Mouse (Mus musculus) small intestine, adult 2 months (tissue): Measurements from ENCODE around the gene Wfdc15b.

Experiments
- CTCF ChIP-seq: fragments of 200-500 bp; IDR thresholded peaks from 2 replicates; pipeline ENCODE4 v1.5.1; 2012; ENCODE audit warnings: low read depth, mild to moderate bottlenecking, control low read depth, inconsistent platforms, low read length, moderate library complexity, mixed read lengths; ENCODE audit not compliant: insufficient replicate concordance, insufficient read length; ENCODE audit errors: extremely low read depth
- POLR2A ChIP-seq: fragments of 200-500 bp; IDR thresholded peaks from 2 replicates; pipeline ENCODE4 v1.6.1; 2012; ENCODE audit warnings: low read depth, mild to moderate bottlenecking, control low read depth, inconsistent platforms, low read length, moderate library complexity

DNA sequence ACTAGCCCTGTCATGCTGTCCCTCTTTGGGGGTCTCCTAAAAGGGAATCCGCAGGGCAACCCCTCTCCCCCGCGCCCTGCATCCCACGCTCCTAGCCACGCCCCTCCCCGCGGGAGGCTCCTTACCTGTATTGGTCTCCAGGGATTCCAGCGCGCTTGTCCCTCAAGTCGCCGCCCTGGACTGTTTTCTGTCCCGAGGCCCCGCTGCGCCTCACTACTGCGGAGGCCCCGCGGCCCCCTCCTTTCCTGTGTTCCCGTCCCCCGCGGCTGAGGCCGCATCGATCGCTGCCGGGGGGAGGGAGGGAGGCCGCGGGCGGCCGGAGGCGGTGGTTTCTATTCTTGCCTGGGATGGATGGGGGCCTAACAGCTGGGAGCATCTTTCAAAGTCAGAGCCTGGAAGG is 50.6 kb downstream of the Wfdc15b start, which contains the start of gene Kcns1:
- TF ChIP-seq POLR2A (no peak), CTCF (no peak)
